Mouse (Mus musculus) left cerebral cortex, postnatal 36 days (tissue): ENCODE results near the gene Vasn. TPM values are rescaled to one million over a fixed set of nuclear protein-coding genes. Genes with fewer than 3 reads are reported as not detected.
"Not testable (repeated sequence)": the region's sequence is repeated elsewhere in the genome, so short reads cannot be mapped to it uniquely, and the experiment has no call there.

ENCODE experiments used
- DNase-seq, 2 experiments: peaks; one replicate each; pipeline ENCODE4 v3.0.0; 2021 to 2022; ENCODE audit warnings: low spot score in 2 of 2, mixed read lengths in 1 of 2
- intact Hi-C: fragments of 180-260 bp; cut with DNase I; formaldehyde crosslinking; loops from one replicate; pipeline ENCODE4 v1.15.1; 2025
- total RNA-seq, 2 experiments: library from RNA; stranded (reverse); gene quantifications; 2 replicates each; pipeline ENCODE4 v1.2.3; 2021

Gene Vasn
- total RNA-seq, 2 experiments from 2014 or later = 9.8 to 11.2 TPM

- DNase-seq = no peak
- intact Hi-C loops = no loop called here
Measured at GRCm38 (mm10) chr16:4655764-4656570, 16.2 kb downstream of the Vasn start.

GRCm38 (mm10) chr16:4656571-4657081, 16.9 kb downstream of the Vasn start:
- no peak for DNase-seq
- intact Hi-C loops = no loop called here

- peak; percentile 51 to 76 for DNase-seq
- intact Hi-C loops = no loop called here
Measured at GRCm38 (mm10) chr16:4658781-4659245, 19.1 kb downstream of the Vasn start.

- no peak for DNase-seq
- intact Hi-C loops = no loop called here
Measured at GRCm38 (mm10) chr16:4659326-4659725, 19.6 kb downstream of the Vasn start.

GRCm38 (mm10) chr16:4661605-4662004, 21.9 kb downstream of the Vasn start:
- intact Hi-C loops = no loop called here
- no peak for DNase-seq

- DNase-seq = no peak
- intact Hi-C loops = no loop called here
Measured at GRCm38 (mm10) chr16:4663806-4664205, 24.1 kb downstream of the Vasn start.

GRCm38 (mm10) chr16:4665726-4666125, 26.0 kb downstream of the Vasn start:
- intact Hi-C loops = loop anchor here (5.0 kb wide), 1 partner anchor 108 kb away; the partner anchor contains the start of gene Tfap4
- no peak for DNase-seq

GRCm38 (mm10) chr16:4667190-4667808, 27.6 kb downstream of the Vasn start:
- peak; percentile 74 to 85 for DNase-seq
- intact Hi-C loops = loop anchor here (1.0 to 5.0 kb wide), 2 partner anchors 37 to 110 kb away; partner anchors contain the start of gene Tfap4

GRCm38 (mm10) chr16:4670317-4670716, 30.6 kb downstream of the Vasn start:
- intact Hi-C loops = no loop called here
- DNase-seq = no peak

- DNase-seq = no peak
- intact Hi-C loops = no loop called here
Measured at GRCm38 (mm10) chr16:4674091-4674490, 34.4 kb downstream of the Vasn start.

GRCm38 (mm10) chr16:4676836-4677235, 37.1 kb downstream of the Vasn start:
- no peak for DNase-seq
- intact Hi-C loops = no loop called here

GRCm38 (mm10) chr16:4678080-4678479, 38.3 kb downstream of the Vasn start:
- no peak for DNase-seq
- intact Hi-C loops = no loop called here

- DNase-seq = peak; percentile 86 to 87
- intact Hi-C loops = loop anchor here (5.0 kb wide), 1 partner anchor 108 kb away; no protein-coding TSS in a partner anchor
Measured at GRCm38 (mm10) chr16:4679121-4680018, 39.6 kb downstream of the Vasn start, which contains the start of gene Coro7. Gene Coro7 (minus strand): TSS chr16:4679777.

- not testable (repeated sequence) for DNase-seq
- intact Hi-C loops = loop anchor here (5.0 kb wide), 1 partner anchor 106 kb away; no protein-coding TSS in a partner anchor
Measured at GRCm38 (mm10) chr16:4680922-4681455, 41.2 kb downstream of the Vasn start.

GRCm38 (mm10) chr16:4682628-4683179, 43.0 kb downstream of the Vasn start:
- no peak for DNase-seq

GRCm38 (mm10) chr16:4683193-4683580, 43.4 kb downstream of the Vasn start:
- intact Hi-C loops = loop anchor here (5.0 kb wide), 1 partner anchor 104 kb away; no protein-coding TSS in a partner anchor
- DNase-seq = no peak

More at GRCm38 (mm10) chr16:4682628-4683179, 43.0 kb downstream of the Vasn start:
- intact Hi-C loops = loop anchor here (5.0 kb wide), 1 partner anchor 105 kb away; no protein-coding TSS in a partner anchor

GRCm38 (mm10) chr16:4683581-4684456, 44.1 kb downstream of the Vasn start:
- intact Hi-C loops = loop anchor here (5.0 kb wide), 1 partner anchor 103 kb away; no protein-coding TSS in a partner anchor

GRCm38 (mm10) chr16:4684457-4684791, 44.7 kb downstream of the Vasn start:
- intact Hi-C loops = loop anchor here (5.0 kb wide), 1 partner anchor 103 kb away; no protein-coding TSS in a partner anchor
- no peak for DNase-seq

More at GRCm38 (mm10) chr16:4683581-4684456, 44.1 kb downstream of the Vasn start:
- peak; percentile 95 to 97 for DNase-seq
